Mouse (Mus musculus): ENCODE measurements around the gene Tma7.

The Tma7 gene

GRCm38 (mm10) chr9:109039681-109040080 is 42.7 kb downstream of the Tma7 start:
- peak in 1 of 2 experiments; percentile 6 for DNase-seq

- DNase-seq: peak; percentile 68 to 87
Measured at GRCm38 (mm10) chr9:109038901-109039364, 43.5 kb downstream of the Tma7 start.

- DNase-seq: peak; percentile 87 to 92
Measured at GRCm38 (mm10) chr9:109038086-109038895, 44.1 kb downstream of the Tma7 start, which contains the start of gene Shisa5. TSS of gene Shisa5 (plus strand) at chr9:109038565.

GRCm38 (mm10) chr9:109032435-109032834 is 50.0 kb downstream of the Tma7 start:
- DNase-seq: peak in 1 of 2 experiments; percentile 0

- DNase-seq: peak in 1 of 2 experiments; percentile 1
Measured at GRCm38 (mm10) chr9:109031686-109032085, 50.7 kb downstream of the Tma7 start.

GRCm38 (mm10) chr9:109031001-109031400 is 51.4 kb downstream of the Tma7 start:
- DNase-seq: peak in 1 of 2 experiments; percentile 0

- peak in 1 of 2 experiments; percentile 0 for DNase-seq
Measured at GRCm38 (mm10) chr9:109030312-109030711, 52.1 kb downstream of the Tma7 start.

GRCm38 (mm10) chr9:109028919-109029318 is 53.5 kb downstream of the Tma7 start:
- peak in 1 of 2 experiments; percentile 1 for DNase-seq

- peak in 1 of 2 experiments; percentile 0 for DNase-seq
Measured at GRCm38 (mm10) chr9:109028421-109028820, 54.0 kb downstream of the Tma7 start.

- DNase-seq: peak; percentile 11 to 58
Measured at GRCm38 (mm10) chr9:109027521-109027920, 54.9 kb downstream of the Tma7 start.
